Mouse (Mus musculus) liver, embryonic 15.5 days (tissue): Measurements from ENCODE around the gene Dysf. TPM values are rescaled to one million over a fixed set of nuclear protein-coding genes. Genes with fewer than 3 reads are reported as not detected.

Experiments
- ATAC-seq: fragments of 200-750 bp; cut with Nextera tagmentation; 2 replicates; pipeline ENCODE4 v1.8.0; 2017; ENCODE audit warnings: moderate number of reproducible peaks, mild to moderate bottlenecking, moderate library complexity; ENCODE audit not compliant: insufficient read depth
- H3K27ac ChIP-seq: fragments of 300-500 bp; sonication (generic); replicated peaks from 2 replicates; pipeline ENCODE4 v1.5.1; 2015; ENCODE audit warnings: mild to moderate bottlenecking, inconsistent platforms
- H3K27me3 ChIP-seq: fragments of 300-500 bp; sonication (generic); 2 replicates; pipeline ENCODE4 v1.6.1; 2015; ENCODE audit warnings: mild to moderate bottlenecking, inconsistent platforms
- H3K36me3 ChIP-seq: fragments of 300-500 bp; sonication (generic); replicated peaks from 2 replicates; pipeline ENCODE4 v1.6.1; 2015; ENCODE audit warnings: moderate library complexity, mild to moderate bottlenecking, inconsistent platforms
- H3K4me1 ChIP-seq: fragments of 300-500 bp; sonication (generic); replicated peaks from 2 replicates; pipeline ENCODE4 v1.6.1; 2015; ENCODE audit warnings: inconsistent platforms
- H3K4me2 ChIP-seq: fragments of 300-500 bp; sonication (generic); 2 replicates; pipeline ENCODE4 v1.6.1; 2015; ENCODE audit warnings: moderate library complexity, mild to moderate bottlenecking, inconsistent platforms
- H3K4me3 ChIP-seq: fragments of 300-500 bp; sonication (generic); replicated peaks from 2 replicates; pipeline ENCODE4 v1.5.1; 2015; ENCODE audit warnings: mild to moderate bottlenecking, inconsistent platforms
- H3K9ac ChIP-seq: fragments of 300-500 bp; sonication (generic); 2 replicates; pipeline ENCODE4 v1.6.1; 2015; ENCODE audit warnings: moderate library complexity, mild to moderate bottlenecking, inconsistent platforms
- H3K9me3 ChIP-seq: fragments of 300-500 bp; sonication (generic); replicated peaks from 2 replicates; pipeline ENCODE4 v1.6.1; 2016; ENCODE audit warnings: inconsistent platforms
- WGBS: fragments of 180-500 bp; shearing (Covaris S2); methylation state at CpG from one replicate; pipeline ENCODE4 v1.1.7; 2015; ENCODE audit warnings: mixed read lengths; ENCODE audit not compliant: insufficient replicate concordance; 5-methylcytosine and 5-hydroxymethylcytosine counted together
- polyA plus RNA-seq: library from polyadenylated mRNA; unstranded; fragments of >200 nt; fragmentation: Nextera tagmentation; extraction: Ambion mirVana; gene quantifications from 2 replicates; pipeline ENCODE4 v1.2.1, GENCODE M21; 2015

Gene Dysf
- polyA plus RNA-seq, 1 experiment from 2014 or later = 1.5 TPM

- no peak overlapping the region for H3K4me2 ChIP-seq
- no peak overlapping the region for H3K27ac ChIP-seq
- H3K4me3 ChIP-seq = no peak overlapping the region
- no peaks in the 10 kb centered on the region for H3K27me3 ChIP-seq
- no peaks in the 10 kb centered on the region for H3K4me1 ChIP-seq
- 66% methylated on average over 24 of the region's 24 CpGs for WGBS
- no peaks in the 10 kb centered on the region for H3K9me3 ChIP-seq
- no peak overlapping the region for H3K9ac ChIP-seq
- ATAC-seq = no peak
- H3K36me3 ChIP-seq = no peaks in the 10 kb centered on the region
These were observed 111.5 kb downstream of the Dysf start for GRCm38 (mm10) chr6:84119731-84120530.

GRCm38 (mm10) chr6:84124609-84125008 is 116.2 kb downstream of the Dysf start:
- 72% methylated on average over 9 of the region's 9 CpGs for WGBS
- H3K27ac ChIP-seq = no peak overlapping the region
- no peak for ATAC-seq
- H3K4me3 ChIP-seq = no peak overlapping the region
- H3K4me1 ChIP-seq = no peaks in the 10 kb centered on the region
- no peak overlapping the region for H3K9ac ChIP-seq
- no peaks in the 10 kb centered on the region for H3K27me3 ChIP-seq
- H3K9me3 ChIP-seq = no peaks in the 10 kb centered on the region
- H3K4me2 ChIP-seq = no peak overlapping the region
- H3K36me3 ChIP-seq = no peaks in the 10 kb centered on the region

GRCm38 (mm10) chr6:84125101-84125500 is 116.7 kb downstream of the Dysf start:
- Histone ChIP-seq H3K9ac (no peak overlapping the region), H3K9me3 (no peaks in the 10 kb centered on the region), H3K4me2 (no peak overlapping the region), H3K27me3 (no peaks in the 10 kb centered on the region), H3K27ac (no peak overlapping the region), H3K4me1 (no peaks in the 10 kb centered on the region), H3K4me3 (no peak overlapping the region), H3K36me3 (no peaks in the 10 kb centered on the region)
- 44% methylated on average over 4 of the region's 4 CpGs for WGBS
- no peak for ATAC-seq

- H3K9me3 ChIP-seq = no peaks in the 10 kb centered on the region
- ATAC-seq = no peak
- WGBS = 63% methylated on average over 2 of the region's 2 CpGs
These were observed 119.8 kb downstream of the Dysf start for GRCm38 (mm10) chr6:84128229-84128628.

GRCm38 (mm10) chr6:84130867-84131266 is 122.5 kb downstream of the Dysf start:
- no peaks in the 10 kb centered on the region for H3K36me3 ChIP-seq
- WGBS = 61% methylated on average over 4 of the region's 4 CpGs

More at GRCm38 (mm10) chr6:84128229-84128628, 119.8 kb downstream of the Dysf start:
- no peaks in the 10 kb centered on the region for H3K27me3 ChIP-seq
- H3K4me1 ChIP-seq = no peaks in the 10 kb centered on the region
- no peak overlapping the region for H3K9ac ChIP-seq
- no peak overlapping the region for H3K4me2 ChIP-seq
- H3K4me3 ChIP-seq = no peak overlapping the region
- H3K36me3 ChIP-seq = no peaks in the 10 kb centered on the region
- H3K27ac ChIP-seq = no peak overlapping the region

GRCm38 (mm10) chr6:84131539-84131938 is 123.1 kb downstream of the Dysf start:
- Histone ChIP-seq H3K4me2 (no peak overlapping the region), H3K4me3 (no peak overlapping the region), H3K36me3 (no peaks in the 10 kb centered on the region), H3K9me3 (no peaks in the 10 kb centered on the region), H3K27me3 (no peaks in the 10 kb centered on the region), H3K27ac (no peak overlapping the region), H3K4me1 (no peaks in the 10 kb centered on the region), H3K9ac (no peak overlapping the region)
- ATAC-seq = no peak
- 60% methylated on average over 9 of the region's 9 CpGs for WGBS

More at GRCm38 (mm10) chr6:84130867-84131266, 122.5 kb downstream of the Dysf start:
- Histone ChIP-seq H3K27ac (no peak overlapping the region), H3K4me1 (no peaks in the 10 kb centered on the region), H3K4me3 (no peak overlapping the region), H3K9ac (no peak overlapping the region), H3K9me3 (no peaks in the 10 kb centered on the region), H3K4me2 (no peak overlapping the region), H3K27me3 (no peaks in the 10 kb centered on the region)
- no peak for ATAC-seq

GRCm38 (mm10) chr6:84133053-84133452 is 124.7 kb downstream of the Dysf start:
- Histone ChIP-seq H3K9ac (no peak overlapping the region), H3K4me1 (no peaks in the 10 kb centered on the region), H3K4me3 (no peak overlapping the region), H3K27me3 (no peaks in the 10 kb centered on the region), H3K4me2 (no peak overlapping the region), H3K9me3 (no peaks in the 10 kb centered on the region), H3K27ac (no peak overlapping the region), H3K36me3 (no peaks in the 10 kb centered on the region)
- 54% methylated on average over 7 of the region's 7 CpGs for WGBS
- ATAC-seq = no peak

GRCm38 (mm10) chr6:84133996-84134721 is 125.8 kb downstream of the Dysf start:
- H3K9me3 ChIP-seq = no peaks in the 10 kb centered on the region

GRCm38 (mm10) chr6:84134722-84135394 is 126.5 kb downstream of the Dysf start:
- Histone ChIP-seq H3K4me2 (no peak overlapping the region), H3K4me1 (no peaks in the 10 kb centered on the region)
- WGBS = 69% methylated on average over 23 of the region's 23 CpGs

More at GRCm38 (mm10) chr6:84133996-84134721, 125.8 kb downstream of the Dysf start:
- Histone ChIP-seq H3K4me2 (no peak overlapping the region), H3K27me3 (no peaks in the 10 kb centered on the region), H3K27ac (no peak overlapping the region), H3K36me3 (no peaks in the 10 kb centered on the region), H3K4me1 (no peaks in the 10 kb centered on the region), H3K4me3 (no peak overlapping the region), H3K9ac (no peak overlapping the region)
- ATAC-seq = no peak
- WGBS = 49% methylated on average over 6 of the region's 7 CpGs

GRCm38 (mm10) chr6:84135709-84136108 is 127.3 kb downstream of the Dysf start:
- no peaks in the 10 kb centered on the region for H3K36me3 ChIP-seq
- WGBS = 79% methylated on average over 9 of the region's 9 CpGs
- ATAC-seq = no peak
- H3K27ac ChIP-seq = no peak overlapping the region
- H3K27me3 ChIP-seq = no peaks in the 10 kb centered on the region
- no peak overlapping the region for H3K4me3 ChIP-seq
- H3K4me2 ChIP-seq = no peak overlapping the region
- H3K4me1 ChIP-seq = no peaks in the 10 kb centered on the region
- no peak overlapping the region for H3K9ac ChIP-seq
- H3K9me3 ChIP-seq = no peaks in the 10 kb centered on the region

More at GRCm38 (mm10) chr6:84134722-84135394, 126.5 kb downstream of the Dysf start:
- H3K27me3 ChIP-seq = no peaks in the 10 kb centered on the region
- no peak overlapping the region for H3K9ac ChIP-seq
- no peak overlapping the region for H3K4me3 ChIP-seq
- H3K36me3 ChIP-seq = no peaks in the 10 kb centered on the region
- H3K9me3 ChIP-seq = no peaks in the 10 kb centered on the region
- ATAC-seq = no peak
- H3K27ac ChIP-seq = no peak overlapping the region

GRCm38 (mm10) chr6:84136345-84136744 is 128.0 kb downstream of the Dysf start:
- Histone ChIP-seq H3K4me2 (no peak overlapping the region), H3K36me3 (no peaks in the 10 kb centered on the region), H3K27me3 (no peaks in the 10 kb centered on the region), H3K4me3 (no peak overlapping the region), H3K4me1 (no peaks in the 10 kb centered on the region), H3K27ac (no peak overlapping the region), H3K9ac (no peak overlapping the region), H3K9me3 (no peaks in the 10 kb centered on the region)
- ATAC-seq = no peak
- 65% methylated on average over 11 of the region's 11 CpGs for WGBS
